Mouse (Mus musculus) hindbrain, embryonic 13.5 days (tissue): ENCODE results near the gene Ces2f. TPM values are rescaled to one million over a fixed set of nuclear protein-coding genes. Genes with fewer than 3 reads are reported as not detected.

Source experiments
- ATAC-seq: fragments of 200-750 bp; cut with Nextera tagmentation; 2 replicates; pipeline ENCODE4 v1.8.0; 2017; ENCODE audit warnings: moderate TSS enrichment; ENCODE audit not compliant: low FRiP score
- H3K27ac ChIP-seq: fragments of 300-500 bp; sonication (generic); 2 replicates; pipeline ENCODE4 v1.5.1; 2015; ENCODE audit warnings: inconsistent platforms, mild to moderate bottlenecking, moderate library complexity
- H3K27me3 ChIP-seq: fragments of 300-500 bp; sonication (generic); 2 replicates; pipeline ENCODE4 v1.6.1; 2015; ENCODE audit warnings: mild to moderate bottlenecking, inconsistent platforms
- H3K36me3 ChIP-seq: fragments of 300-500 bp; sonication (generic); 2 replicates; pipeline ENCODE4 v1.6.1; 2015; ENCODE audit warnings: mild to moderate bottlenecking, inconsistent platforms
- H3K4me1 ChIP-seq: fragments of 300-500 bp; sonication (generic); replicated peaks from 2 replicates; pipeline ENCODE4 v1.6.1; 2015; ENCODE audit warnings: inconsistent platforms
- H3K4me2 ChIP-seq: fragments of 300-500 bp; sonication (generic); 2 replicates; pipeline ENCODE4 v1.6.1; 2015; ENCODE audit warnings: inconsistent platforms, mild to moderate bottlenecking, moderate library complexity
- H3K4me3 ChIP-seq: fragments of 300-500 bp; sonication (generic); 2 replicates; pipeline ENCODE4 v1.5.1; 2015; ENCODE audit warnings: mild to moderate bottlenecking, inconsistent platforms
- H3K9ac ChIP-seq: fragments of 300-500 bp; sonication (generic); 2 replicates; pipeline ENCODE4 v1.6.1; 2015; ENCODE audit warnings: mild to moderate bottlenecking, inconsistent platforms
- H3K9me3 ChIP-seq: fragments of 300-500 bp; sonication (generic); 2 replicates; pipeline ENCODE4 v1.6.1; 2016; ENCODE audit warnings: inconsistent platforms
- WGBS: fragments of 180-500 bp; shearing (Covaris S2); methylation state at CpG from one replicate; pipeline ENCODE4 v1.1.7; 2015; 5-methylcytosine and 5-hydroxymethylcytosine counted together
- polyA plus RNA-seq: library from polyadenylated mRNA; unstranded; fragments of >200 nt; fragmentation: Nextera tagmentation; extraction: Ambion mirVana; gene quantifications from 2 replicates; pipeline ENCODE4 v1.2.1, GENCODE M21; 2015

Ces2f gene
- polyA plus RNA-seq, 1 experiment from 2014 or later: not detected

DNA sequence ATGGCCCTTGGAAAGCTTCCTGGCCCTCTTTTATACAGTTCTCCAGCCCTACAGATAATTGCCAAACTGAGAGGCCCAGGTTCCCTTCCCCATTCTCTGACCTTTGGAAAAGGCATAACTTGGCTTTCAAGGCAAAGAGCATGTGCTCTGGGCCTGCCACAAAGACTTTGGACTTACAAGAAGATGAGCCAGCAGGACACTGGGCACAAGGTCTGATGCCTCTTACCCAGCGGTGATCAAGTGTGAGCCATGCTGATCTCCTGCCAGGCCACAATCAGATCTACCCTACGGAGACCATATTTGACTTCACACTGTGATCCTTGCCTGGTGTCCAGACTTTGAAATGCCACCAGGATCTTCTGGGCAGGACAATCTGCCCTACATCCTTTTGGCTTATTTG is 37.8 kb downstream of the Ces2f start:
- Histone ChIP-seq H3K36me3 (no peaks in the 10 kb centered on the region), H3K27me3 (no peaks in the 10 kb centered on the region), H3K4me2 (no peak overlapping the region), H3K4me3 (no peak overlapping the region), H3K9me3 (peaks cover 9% of the 10 kb centered on the region; the same call in 1 of the 2 replicates), H3K9ac (no peak overlapping the region), H3K4me1 (no peaks in the 10 kb centered on the region), H3K27ac (no peak overlapping the region)
- ATAC-seq: no peak
- WGBS: 93% methylated on average over 2 of the region's 2 CpGs

- no peak for ATAC-seq
- Histone ChIP-seq H3K4me1 (no peaks in the 10 kb centered on the region), H3K9me3 (no peaks in the 10 kb centered on the region), H3K4me3 (no peak overlapping the region), H3K27me3 (no peaks in the 10 kb centered on the region), H3K4me2 (no peak overlapping the region), H3K9ac (no peak overlapping the region), H3K27ac (no peak overlapping the region), H3K36me3 (no peaks in the 10 kb centered on the region)
- WGBS: 83% methylated on average over 6 of the region's 6 CpGs
Observed at GRCm38 (mm10) chr8:104998191-104998590, 51.0 kb downstream of the Ces2f start.

- 87% methylated on average over 6 of the region's 6 CpGs for WGBS
- H3K9ac ChIP-seq: no peak overlapping the region
- H3K4me3 ChIP-seq: no peak overlapping the region
- no peak for ATAC-seq
- H3K4me2 ChIP-seq: no peak overlapping the region
- H3K36me3 ChIP-seq: no peaks in the 10 kb centered on the region
- no peak overlapping the region for H3K27ac ChIP-seq
- no peaks in the 10 kb centered on the region for H3K9me3 ChIP-seq
- no peaks in the 10 kb centered on the region for H3K4me1 ChIP-seq
- H3K27me3 ChIP-seq: no peaks in the 10 kb centered on the region
Observed at GRCm38 (mm10) chr8:104999183-104999582, 52.0 kb downstream of the Ces2f start.

DNA sequence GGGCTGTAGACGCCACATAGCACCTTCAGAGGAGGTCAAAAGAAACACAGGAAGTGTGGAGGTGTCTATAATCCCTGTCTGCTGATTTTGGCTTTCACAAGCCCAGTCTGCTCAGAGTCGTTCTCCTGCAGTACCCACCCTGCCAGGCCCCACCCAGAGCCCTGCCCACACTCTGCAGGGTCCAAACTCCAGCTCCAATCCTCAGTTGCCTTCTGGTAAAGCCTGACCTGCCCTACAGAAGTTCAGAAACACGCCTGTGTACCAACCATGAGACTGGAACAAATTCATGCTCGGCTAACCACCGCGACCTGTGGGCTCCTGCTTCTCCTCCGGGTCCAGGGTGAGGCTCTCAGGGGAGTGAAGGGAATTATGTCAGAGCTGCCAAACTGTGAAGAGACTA is 53.4 kb downstream of the Ces2f start, which contains the start of gene Ces2h:
Gene Ces2h (plus strand): TSS at position 268 of the 400 bp plus-strand sequence.
- Histone ChIP-seq H3K9me3 (no peaks in the 10 kb centered on the region), H3K4me2 (no peak within 1 kb of the TSS), H3K4me3 (no peak within 1 kb of the TSS), H3K27me3 (no peaks in the 10 kb centered on the region), H3K4me1 (no peaks in the 10 kb centered on the region), H3K9ac (no peak within 1 kb of the TSS), H3K27ac (no peak within 1 kb of the TSS), H3K36me3 (no peaks in the 10 kb centered on the region)
- ATAC-seq: no peak
- WGBS: 86% methylated on average over 7 of the region's 7 CpGs

Other genes starting within 250 kb of the Ces2f start
- gene Ces2a, start 213.4 kb upstream of the Ces2f start, polyA plus RNA-seq: not detected in 2 replicates
- 0.30 and 0.38 TPM in 2 replicates for gene Ces2b, start 115.8 kb upstream of the Ces2f start, polyA plus RNA-seq
- gene Ces2c, start 100.3 kb upstream of the Ces2f start, polyA plus RNA-seq: not detected in 2 replicates
- not detected in 2 replicates for gene Ces2e, start 21.1 kb upstream of the Ces2f start, polyA plus RNA-seq
- gene Ces2g, start 14.4 kb downstream of the Ces2f start, polyA plus RNA-seq: not detected in 2 replicates
- not detected in 2 replicates for gene Ces2h, start 53.5 kb downstream of the Ces2f start, polyA plus RNA-seq
- not detected in 2 replicates for gene Ces3a, start 101.2 kb downstream of the Ces2f start, polyA plus RNA-seq
- not detected in 2 replicates for gene Ces3b, start 136.4 kb downstream of the Ces2f start, polyA plus RNA-seq
- not detected in 2 replicates for gene Ces4a, start 184.4 kb downstream of the Ces2f start, polyA plus RNA-seq
- gene Cbfb, start 223.3 kb downstream of the Ces2f start, polyA plus RNA-seq: 33.0 and 35.6 TPM in 2 replicates